Mouse (Mus musculus) neural tube, embryonic 14.5 days (tissue): ENCODE measurements around the gene P2ry6. TPM values are rescaled to one million over a fixed set of nuclear protein-coding genes. Genes with fewer than 3 reads are reported as not detected.

Experiments
- ATAC-seq: fragments of 200-750 bp; cut with Nextera tagmentation; 2 replicates; pipeline ENCODE4 v1.8.0; 2017; ENCODE audit warnings: low read depth, mild to moderate bottlenecking, moderate TSS enrichment, moderate library complexity
- H3K27ac ChIP-seq: fragments of 300-500 bp; sonication (generic); 2 replicates; pipeline ENCODE4 v1.5.1; 2014; ENCODE audit warnings: low read depth, mild to moderate bottlenecking, control low read depth, low read length, moderate library complexity, mixed read lengths
- H3K27me3 ChIP-seq: fragments of 300-500 bp; sonication (generic); 2 replicates; pipeline ENCODE4 v1.6.1; 2014; ENCODE audit warnings: low read length; ENCODE audit not compliant: control insufficient read depth, insufficient read depth
- H3K36me3 ChIP-seq: fragments of 300-500 bp; sonication (generic); 2 replicates; pipeline ENCODE4 v1.6.1; 2014; ENCODE audit warnings: low read length, mixed read lengths; ENCODE audit not compliant: control insufficient read depth, insufficient read depth
- H3K4me1 ChIP-seq: fragments of 300-500 bp; sonication (generic); 2 replicates; pipeline ENCODE4 v1.6.1; 2014; ENCODE audit warnings: low read length; ENCODE audit not compliant: control insufficient read depth, insufficient read depth
- H3K4me2 ChIP-seq: fragments of 300-500 bp; sonication (generic); 2 replicates; pipeline ENCODE4 v1.6.1; 2014; ENCODE audit warnings: mild to moderate bottlenecking, low read depth, low read length, control low read depth
- H3K4me3 ChIP-seq: fragments of 300-500 bp; sonication (generic); 2 replicates; pipeline ENCODE4 v1.5.1; 2014; ENCODE audit warnings: low read depth, low read length, control low read depth, mixed read lengths
- H3K9ac ChIP-seq: fragments of 300-500 bp; sonication (generic); replicated peaks from 2 replicates; pipeline ENCODE4 v1.6.1; 2014; ENCODE audit warnings: low read depth, mild to moderate bottlenecking, control low read depth, low read length, mixed read lengths
- H3K9me3 ChIP-seq: fragments of 300-500 bp; sonication (generic); 2 replicates; pipeline ENCODE4 v1.6.1; 2016; ENCODE audit warnings: low read length; ENCODE audit not compliant: control insufficient read depth
- WGBS: fragments of 180-500 bp; shearing (Covaris S2); extraction: QIAGEN DNeasy Blood & Tissue Kit; methylation state at CpG from one replicate; pipeline ENCODE4 v1.1.7; 2014; 5-methylcytosine and 5-hydroxymethylcytosine counted together
- polyA plus RNA-seq: library from polyadenylated mRNA; unstranded; fragments of >200 nt; fragmentation: Nextera tagmentation; extraction: Ambion mirVana; gene quantifications from 2 replicates; pipeline ENCODE4 v1.2.1, GENCODE M21; 2014

P2ry6 gene
- polyA plus RNA-seq, 1 experiment from 2014 or later, result 1.6 TPM

DNA sequence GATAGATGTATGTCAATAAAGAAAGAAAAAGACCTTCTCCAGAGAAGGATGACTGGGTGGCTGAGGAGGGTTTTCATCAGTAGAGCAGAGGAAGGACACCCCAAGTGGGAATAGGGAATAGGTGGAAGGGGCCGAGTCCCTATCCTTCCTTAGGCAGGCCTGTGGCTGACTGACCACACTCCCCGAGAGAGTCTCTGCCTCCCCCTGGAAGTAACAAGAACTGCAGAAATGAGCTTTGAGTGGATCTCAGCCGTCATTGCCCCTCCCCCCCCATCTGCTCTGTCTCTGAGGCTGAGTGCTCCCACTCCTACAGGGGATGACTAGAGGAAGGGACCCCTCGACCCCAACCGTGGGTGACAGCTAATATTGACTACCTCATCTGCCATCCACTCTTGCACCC is 33.3 kb downstream of the P2ry6 start:
- H3K4me1 ChIP-seq, result peaks cover 7% of the 10 kb centered on the region; the same call in 1 of the 2 replicates
- no peak for ATAC-seq
- H3K27me3 ChIP-seq, result no peaks in the 10 kb centered on the region
- no peak overlapping the region for H3K27ac ChIP-seq
- no peak overlapping the region for H3K4me2 ChIP-seq
- 38% methylated on average over 5 of the region's 5 CpGs for WGBS
- H3K36me3 ChIP-seq, result no peaks in the 10 kb centered on the region
- H3K9me3 ChIP-seq, result no peaks in the 10 kb centered on the region
- H3K4me3 ChIP-seq, result no peak overlapping the region
- no peak overlapping the region for H3K9ac ChIP-seq

- H3K9ac ChIP-seq, result no peak overlapping the region
- H3K4me2 ChIP-seq, result no peak overlapping the region
- no peak overlapping the region for H3K27ac ChIP-seq
- H3K27me3 ChIP-seq, result no peaks in the 10 kb centered on the region
- H3K4me3 ChIP-seq, result no peak overlapping the region
- H3K4me1 ChIP-seq, result peaks cover 3% of the 10 kb centered on the region; the same call in 1 of the 2 replicates
- H3K9me3 ChIP-seq, result no peaks in the 10 kb centered on the region
- H3K36me3 ChIP-seq, result no peaks in the 10 kb centered on the region
- ATAC-seq, result no peak
- 88% methylated on average over 16 of the region's 16 CpGs for WGBS
Observed at GRCm38 (mm10) chr7:100938106-100938505, 36.3 kb downstream of the P2ry6 start.

GRCm38 (mm10) chr7:100937481-100937880 is 37.0 kb downstream of the P2ry6 start:
- Histone ChIP-seq H3K27me3 (peaks cover under 1% of the 10 kb centered on the region; the same call in 1 of the 2 replicates), H3K36me3 (no peaks in the 10 kb centered on the region), H3K4me3 (no peak overlapping the region), H3K9me3 (no peaks in the 10 kb centered on the region), H3K4me2 (no peak overlapping the region), H3K4me1 (peaks cover 2% of the 10 kb centered on the region; the same call in 1 of the 2 replicates), H3K27ac (no peak overlapping the region), H3K9ac (no peak overlapping the region)
- ATAC-seq, result no peak
- 81% methylated on average over 3 of the region's 3 CpGs for WGBS

- Histone ChIP-seq H3K4me3 (no peak overlapping the region), H3K9me3 (no peaks in the 10 kb centered on the region), H3K36me3 (no peaks in the 10 kb centered on the region), H3K27me3 (peaks cover 14% of the 10 kb centered on the region), H3K4me1 (peaks cover 11% of the 10 kb centered on the region), H3K27ac (no peak overlapping the region), H3K4me2 (no peak overlapping the region), H3K9ac (no peak overlapping the region)
- ATAC-seq, result no peak
Observed at GRCm38 (mm10) chr7:100933520-100933919, 40.9 kb downstream of the P2ry6 start.

DNA sequence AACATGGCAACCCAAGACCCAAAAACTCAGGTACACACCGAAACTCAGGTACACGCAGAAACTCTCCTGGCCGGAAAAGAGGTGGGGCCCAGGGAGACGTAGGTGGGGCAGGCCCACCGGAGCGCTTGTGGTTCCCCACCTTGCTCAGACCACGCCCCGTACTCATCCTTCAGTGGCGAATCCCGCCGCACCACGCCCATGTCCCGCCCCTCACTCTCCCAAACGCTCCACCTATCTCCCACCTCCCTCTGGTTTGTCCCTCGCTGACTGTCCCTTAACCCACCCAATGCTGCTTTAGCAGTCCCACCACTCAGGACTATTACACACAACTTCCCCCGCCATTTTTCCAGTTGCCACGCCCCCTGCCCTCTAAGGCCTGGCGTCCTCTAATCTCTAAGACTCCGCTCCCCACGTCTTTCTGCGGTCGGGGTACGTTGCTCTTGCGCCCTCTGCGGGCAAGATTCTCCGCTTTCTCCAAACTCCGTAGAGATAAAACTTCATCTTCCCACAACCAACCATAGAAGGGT is 41.9 kb downstream of the P2ry6 start:
- peak overlapping the region; percentile 45 for H3K4me3 ChIP-seq
- peak overlapping the region; percentile 69 for H3K4me2 ChIP-seq
- ATAC-seq, result peak; percentile 71
- no peaks in the 10 kb centered on the region for H3K9me3 ChIP-seq
- H3K36me3 ChIP-seq, result no peaks in the 10 kb centered on the region
- 0% methylated on average over 27 of the region's 27 CpGs for WGBS
- peaks cover 16% of the 10 kb centered on the region for H3K4me1 ChIP-seq
- peaks cover 14% of the 10 kb centered on the region for H3K27me3 ChIP-seq
- peak overlapping the region; percentile 57; the same call in 1 of the 2 replicates for H3K27ac ChIP-seq
- H3K9ac ChIP-seq, result 0 out of 2 replicates have a peak overlapping the region, but pooled peaks have one; percentile 21

GRCm38 (mm10) chr7:100931926-100932480 is 42.4 kb downstream of the P2ry6 start, which contains the start of gene Arhgef17:
Arhgef17 (minus strand) TSS chr7:100932107.
- Histone ChIP-seq H3K4me1 (peaks cover 16% of the 10 kb centered on the region), H3K9me3 (no peaks in the 10 kb centered on the region), H3K27me3 (peaks cover 14% of the 10 kb centered on the region), H3K9ac (peak within 1 kb of the TSS; percentile 57), H3K4me2 (peak within 1 kb of the TSS; percentile 69), H3K27ac (peak within 1 kb of the TSS; percentile 74), H3K36me3 (no peaks in the 10 kb centered on the region), H3K4me3 (peak within 1 kb of the TSS; percentile 45)
- peak; percentile 48 for ATAC-seq
- 0% methylated on average over 31 of the region's 35 CpGs for WGBS

DNA sequence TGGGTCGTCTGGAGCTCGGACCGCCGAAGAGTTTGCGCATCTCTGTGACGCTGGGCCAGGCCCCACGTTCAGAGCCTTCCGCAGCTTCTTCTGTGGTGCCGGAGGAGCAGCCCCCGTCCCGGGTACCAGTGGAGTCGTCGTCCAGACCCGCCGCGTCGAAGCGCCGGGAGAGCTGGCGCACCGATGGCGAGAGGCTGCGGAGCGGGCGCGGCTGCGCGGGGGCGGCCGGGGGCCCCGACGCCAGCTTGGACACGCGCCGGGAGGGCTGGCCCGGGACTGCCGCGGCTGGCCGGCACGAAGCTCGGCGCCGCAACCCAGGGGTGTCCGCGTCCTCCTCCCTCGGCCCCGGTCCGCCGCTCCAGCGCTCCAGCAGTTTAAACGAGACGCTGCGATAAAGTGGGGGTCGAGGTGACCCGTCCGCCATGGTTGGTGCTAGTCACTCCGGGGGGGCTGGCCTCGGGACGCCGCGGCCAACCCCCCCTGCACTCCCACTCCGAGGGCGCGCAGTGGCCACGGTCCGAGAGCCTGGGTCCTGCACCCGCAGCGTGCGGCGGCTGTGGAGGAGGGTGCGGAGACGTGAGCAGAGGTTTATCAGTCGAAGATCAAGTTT is 43.0 kb downstream of the P2ry6 start:
- peak; percentile 32 for ATAC-seq
- under 1% methylated on average over 69 of the region's 73 CpGs for WGBS
- Histone ChIP-seq H3K4me1 (peaks cover 20% of the 10 kb centered on the region), H3K4me3 (peak overlapping the region; percentile 45), H3K4me2 (peak overlapping the region; percentile 69), H3K27me3 (peaks cover 14% of the 10 kb centered on the region), H3K9ac (peak overlapping the region; percentile 57), H3K27ac (peak overlapping the region; percentile 74), H3K36me3 (no peaks in the 10 kb centered on the region), H3K9me3 (no peaks in the 10 kb centered on the region)

- no peak overlapping the region; the same call in 1 of the 2 replicates for H3K27ac ChIP-seq
- 4% methylated on average over 51 of the region's 53 CpGs for WGBS
- peaks cover 14% of the 10 kb centered on the region for H3K27me3 ChIP-seq
- no peak for ATAC-seq
- H3K9ac ChIP-seq, result peak overlapping the region; percentile 57
- H3K4me1 ChIP-seq, result peaks cover 22% of the 10 kb centered on the region
- H3K4me2 ChIP-seq, result peak overlapping the region; percentile 69
- H3K9me3 ChIP-seq, result no peaks in the 10 kb centered on the region
- H3K4me3 ChIP-seq, result peak overlapping the region; percentile 45
- no peaks in the 10 kb centered on the region for H3K36me3 ChIP-seq
Observed at GRCm38 (mm10) chr7:100930619-100931315, 43.7 kb downstream of the P2ry6 start.
